Mouse (Mus musculus): ENCODE data around the gene 2810408A11Rik.

Gene 2810408A11Rik

DNA sequence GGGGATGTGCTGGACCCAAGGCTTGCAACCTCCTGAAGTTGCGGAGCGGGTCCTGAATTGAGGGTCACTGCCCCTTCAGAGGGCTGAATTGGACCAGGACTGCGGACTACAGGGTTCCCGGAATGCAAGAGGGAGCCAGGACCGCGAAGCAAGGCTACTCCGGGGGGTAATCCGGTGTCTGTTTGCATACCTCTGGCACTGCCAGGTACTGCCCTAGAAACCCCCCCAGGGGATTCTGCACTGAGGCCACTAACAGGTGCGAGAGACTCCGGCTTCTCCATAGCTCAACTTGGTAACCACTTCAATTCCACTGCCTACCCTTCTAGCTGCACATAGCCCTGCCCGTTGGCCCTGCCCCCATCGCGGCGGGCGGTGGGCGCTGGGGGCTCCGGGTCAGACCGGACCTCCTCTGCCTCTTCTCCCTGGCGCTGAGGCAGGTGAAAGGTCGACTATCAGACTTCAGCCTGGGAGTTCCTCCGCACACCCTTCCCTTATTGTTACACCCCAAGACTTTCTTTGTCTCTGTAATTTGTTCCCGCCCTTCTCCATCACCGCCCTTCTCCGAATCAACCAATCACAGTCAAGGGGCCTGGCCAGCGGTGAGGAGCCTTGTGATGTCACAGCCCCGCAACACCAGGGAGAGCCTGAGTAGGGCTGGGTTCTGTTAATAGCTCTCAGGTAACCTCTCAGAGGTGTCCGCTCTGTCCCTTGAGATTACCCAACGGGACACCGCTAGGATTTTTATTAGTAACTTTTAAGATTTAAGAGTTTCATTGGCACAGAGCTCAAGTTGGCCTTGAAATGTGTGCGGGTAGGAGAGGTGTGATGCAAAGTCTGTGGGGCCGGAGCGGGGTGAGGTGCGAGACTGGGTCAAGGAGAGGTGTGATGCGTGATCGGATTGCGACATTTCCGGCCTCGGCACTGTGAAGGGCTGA lies at the start of gene 2810408A11Rik, which contains the start of gene Neurl4:
Gene 2810408A11Rik (minus strand): TSS at position 517 of the 935 bp plus-strand sequence.
Gene Neurl4 (plus strand): TSS at position 602 of the 935 bp plus-strand sequence.
- DNase-seq, result peak; percentile 96

GRCm38 (mm10) chr11:69948763-69949150 lies 48.0 kb upstream of the 2810408A11Rik start:
- DNase-seq, result peak; percentile 83 to 89

- peak; percentile 89 to 92 for DNase-seq
Observed at GRCm38 (mm10) chr11:69948066-69948762, 47.4 kb upstream of the 2810408A11Rik start, which contains the start of gene Slc2a4. TSS of gene Slc2a4 (minus strand) at chr11:69948188.

DNA sequence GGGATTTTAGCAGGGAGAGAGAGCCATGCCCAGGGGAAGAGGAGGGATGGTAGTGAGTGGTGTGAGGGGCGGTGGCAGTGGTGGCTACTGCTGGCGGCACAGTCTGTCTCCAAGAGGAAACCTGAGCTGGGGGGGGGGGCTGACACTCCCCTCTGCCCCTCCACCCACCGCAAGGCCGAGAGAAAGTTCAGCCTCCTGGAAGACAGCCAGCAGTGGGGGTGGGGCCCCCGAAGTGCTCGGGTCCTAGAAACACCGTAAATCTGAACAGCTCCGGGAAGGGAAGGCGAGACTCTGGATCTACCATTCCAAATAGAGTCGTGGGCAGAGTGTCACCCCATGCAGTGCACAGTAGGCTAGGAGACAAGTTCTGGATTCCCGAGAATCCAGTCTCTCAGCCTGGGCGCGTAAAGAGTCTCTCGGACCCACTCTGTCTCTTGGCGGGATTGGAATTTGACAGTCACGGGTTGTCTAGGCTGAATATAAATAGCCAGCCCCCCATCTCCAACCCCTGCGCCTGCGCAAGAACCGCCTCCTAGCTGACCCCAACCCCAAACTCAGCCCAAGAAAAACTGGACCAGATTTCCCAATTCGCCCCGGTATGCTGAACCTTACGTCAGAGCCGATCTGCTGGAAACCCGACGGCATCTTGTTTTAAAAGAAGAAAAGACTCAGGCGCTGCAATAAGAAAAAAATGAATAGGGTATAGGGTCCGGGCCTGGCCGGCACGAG lies 46.7 kb upstream of the 2810408A11Rik start:
- peak; percentile 18 to 41 for DNase-seq

DNA sequence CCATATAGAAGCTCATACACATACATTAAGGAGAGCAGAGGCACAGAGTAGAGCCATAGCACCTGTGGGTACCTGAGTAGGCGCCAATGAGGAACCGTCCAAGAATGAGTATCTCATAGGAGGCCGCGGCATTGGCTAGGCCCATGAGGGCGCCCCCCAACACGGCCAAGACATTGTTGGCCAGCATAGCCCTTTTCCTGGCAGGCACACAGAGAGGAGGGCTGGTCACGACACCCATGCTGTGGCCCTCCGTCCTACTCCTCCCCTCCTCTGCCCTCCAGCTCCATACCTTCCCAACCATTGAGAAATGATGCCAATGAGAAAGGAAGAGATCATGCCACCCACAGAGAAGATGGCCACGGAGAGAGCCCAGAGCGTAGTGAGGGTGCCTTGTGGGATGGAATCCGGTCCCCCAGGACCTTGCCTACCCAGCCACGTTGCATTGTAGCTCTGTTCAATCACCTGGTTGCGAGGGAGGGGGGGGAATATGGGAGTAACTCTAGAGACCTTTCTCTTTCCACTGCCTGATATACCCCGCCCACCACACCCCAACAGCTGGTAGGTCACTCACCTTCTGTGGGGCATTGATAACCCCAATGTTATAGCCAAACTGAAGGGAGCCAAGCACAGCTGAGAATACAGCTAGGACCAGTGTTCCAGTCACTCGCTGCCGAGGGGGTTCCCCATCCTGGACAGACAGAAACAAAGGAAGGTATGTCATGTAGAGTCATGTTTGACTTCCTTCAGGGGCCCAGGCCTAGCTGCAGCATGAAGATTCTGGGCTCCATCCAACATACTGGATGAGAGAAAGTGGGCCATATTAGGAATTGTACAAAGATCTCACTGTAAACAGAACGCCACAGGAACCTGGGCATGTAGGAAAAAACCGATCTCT lies 45.5 kb upstream of the 2810408A11Rik start:
- DNase-seq, result no peak

DNA sequence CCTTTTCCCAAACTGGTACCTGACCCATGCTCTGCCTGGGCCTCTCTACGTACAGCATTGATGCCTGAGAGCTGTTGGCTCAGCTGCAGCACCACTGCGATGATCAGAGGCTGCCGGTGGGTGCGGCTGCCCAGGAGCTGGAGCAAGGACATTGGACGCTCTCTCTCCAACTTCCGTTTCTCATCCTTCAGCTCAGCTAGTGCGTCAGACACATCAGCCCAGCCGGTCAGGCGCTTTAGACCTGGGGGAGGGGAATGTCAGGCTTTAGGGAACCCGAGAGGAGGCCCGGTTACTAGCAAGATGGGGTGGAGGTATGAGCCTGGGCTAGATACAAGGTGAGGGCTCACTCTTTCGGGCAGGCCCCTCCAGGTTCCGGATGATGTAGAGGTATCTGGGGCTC lies 44.4 kb upstream of the 2810408A11Rik start:
- no peak for DNase-seq

- DNase-seq, result no peak
Observed at GRCm38 (mm10) chr11:69940962-69941361, 40.2 kb upstream of the 2810408A11Rik start.

GRCm38 (mm10) chr11:69939731-69940130 lies 38.9 kb upstream of the 2810408A11Rik start:
- no peak for DNase-seq

DNA sequence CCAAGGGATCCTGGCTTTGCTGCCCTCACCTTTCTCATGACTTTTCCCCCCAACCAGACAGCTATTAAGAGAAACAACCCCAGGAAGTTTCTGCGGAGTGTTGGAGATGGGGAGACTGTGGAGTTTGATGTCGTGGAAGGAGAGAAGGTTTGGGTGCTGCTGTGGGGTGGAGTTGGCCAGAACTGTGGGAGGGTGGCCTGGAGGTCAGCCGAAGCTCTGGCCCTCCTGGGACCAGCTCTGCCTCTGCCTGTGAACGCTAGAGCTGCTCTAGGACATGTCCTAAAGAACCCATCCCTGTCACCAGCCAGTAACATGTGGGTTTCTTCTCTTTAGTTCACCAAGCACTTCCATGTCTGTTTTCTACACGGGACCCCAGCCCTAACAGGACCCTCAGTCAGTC lies 38.4 kb upstream of the 2810408A11Rik start:
- no peak for DNase-seq

GRCm38 (mm10) chr11:69938401-69938979 lies 37.7 kb upstream of the 2810408A11Rik start:
- no peak for DNase-seq

GRCm38 (mm10) chr11:69937834-69938233 lies 37.0 kb upstream of the 2810408A11Rik start:
- no peak for DNase-seq

DNA sequence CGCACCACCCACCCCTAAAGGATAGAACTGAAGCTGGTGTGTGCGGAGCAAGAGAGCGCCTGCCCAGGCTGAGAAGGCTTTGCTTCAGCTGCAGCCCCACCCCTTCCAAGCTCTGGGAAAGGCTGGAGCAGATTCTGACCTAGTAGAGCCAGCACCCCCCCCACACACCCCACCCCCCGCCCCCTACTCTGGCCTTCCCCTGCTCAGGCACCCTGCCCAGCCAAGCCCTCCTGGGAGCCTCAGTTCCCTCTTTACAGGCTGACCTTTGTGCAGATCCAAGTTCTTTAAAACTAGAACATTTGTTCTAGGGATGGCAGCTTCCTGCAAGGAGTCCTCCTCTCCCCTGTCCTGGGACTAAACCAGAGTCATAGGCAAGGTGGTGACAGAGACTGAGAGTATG lies 36.6 kb upstream of the 2810408A11Rik start:
- DNase-seq, result peak in 1 of 2 experiments; percentile 22

- no peak for DNase-seq
Observed at GRCm38 (mm10) chr11:69936714-69937347, 36.0 kb upstream of the 2810408A11Rik start.

DNA sequence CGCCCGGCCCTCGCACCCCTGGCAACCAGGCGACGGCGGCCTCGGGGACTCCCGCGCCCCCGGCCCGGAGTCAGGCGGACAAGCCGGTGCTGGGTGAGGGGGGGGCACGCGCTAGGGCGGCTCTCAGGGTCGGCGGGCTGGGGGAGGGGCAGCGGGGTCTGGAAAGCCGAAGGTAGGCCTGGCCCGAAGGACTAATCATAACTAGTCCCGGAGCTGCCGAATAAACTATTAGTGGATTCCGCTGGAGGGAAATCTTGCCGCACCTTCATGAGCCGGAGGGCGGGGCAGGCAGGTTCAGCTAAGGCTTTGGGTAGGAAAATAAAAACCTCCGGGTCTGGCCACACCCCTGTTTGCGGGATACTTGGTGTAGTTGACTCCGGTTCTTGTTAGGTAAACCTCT lies 35.4 kb upstream of the 2810408A11Rik start:
- peak; percentile 30 to 60 for DNase-seq

DNA sequence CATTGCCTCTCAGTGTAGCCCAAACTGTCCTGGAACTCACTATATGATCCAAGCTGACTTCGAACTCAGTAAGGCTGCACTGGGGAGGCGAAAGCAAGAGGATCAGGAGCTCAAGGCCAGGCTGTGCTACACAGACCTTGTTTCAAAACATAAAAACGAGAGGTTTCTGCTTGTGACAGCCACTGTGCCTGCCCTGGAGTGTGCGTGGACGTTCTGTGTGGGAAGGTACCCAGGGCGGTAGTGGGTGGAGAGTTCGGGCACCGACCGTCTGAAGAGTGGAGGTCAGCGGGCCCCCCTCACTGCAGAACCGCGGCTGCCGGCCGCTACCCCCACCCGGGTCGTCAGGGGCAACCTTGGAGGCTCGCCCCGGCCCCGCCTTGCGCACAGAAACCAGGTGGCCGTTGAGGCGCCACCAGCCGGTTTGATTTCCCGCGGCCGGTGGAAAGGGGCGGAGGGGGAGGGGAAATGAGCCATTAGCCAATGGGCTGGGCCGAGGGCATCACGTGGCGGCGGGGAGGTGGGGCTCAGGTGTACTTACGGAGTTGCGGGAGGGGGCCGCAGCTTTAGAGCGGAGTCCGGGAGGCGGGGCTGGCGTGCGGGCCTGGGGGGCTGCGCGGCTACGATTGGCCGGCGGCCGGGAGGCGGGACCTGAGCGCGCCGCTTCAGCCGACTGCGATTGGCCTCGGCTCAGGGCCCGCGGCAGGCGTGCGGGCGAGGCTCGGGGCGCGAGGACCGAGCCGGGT lies 34.5 kb upstream of the 2810408A11Rik start, which contains the start of gene Ybx2:
Gene Ybx2 (plus strand): TSS at position 660 of the 743 bp plus-strand sequence.
- peak; percentile 86 to 89 for DNase-seq

DNA sequence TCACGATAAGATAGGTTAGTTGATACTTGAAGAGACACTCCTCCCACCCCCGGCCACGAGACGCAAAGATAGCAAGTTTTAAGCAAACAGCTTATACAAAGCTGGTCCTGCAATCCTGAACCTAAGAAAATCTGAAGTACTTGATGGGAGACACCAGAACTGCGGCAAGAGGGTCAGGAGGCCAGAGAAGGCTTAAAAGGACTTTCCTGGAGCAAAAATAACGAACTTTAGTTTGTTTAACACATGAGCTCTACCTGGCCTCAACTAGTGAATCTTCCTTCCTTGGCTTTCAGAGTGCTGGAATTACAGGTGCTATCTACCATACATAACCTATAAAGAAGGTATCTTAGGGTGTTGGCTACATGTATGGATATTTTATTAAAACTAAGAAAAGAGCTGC lies 33.9 kb upstream of the 2810408A11Rik start:
- DNase-seq, result no peak

GRCm38 (mm10) chr11:69934169-69934568 lies 33.4 kb upstream of the 2810408A11Rik start:
- DNase-seq, result peak; percentile 88 to 93

GRCm38 (mm10) chr11:69933066-69933465 lies 32.3 kb upstream of the 2810408A11Rik start:
- DNase-seq, result no peak

DNA sequence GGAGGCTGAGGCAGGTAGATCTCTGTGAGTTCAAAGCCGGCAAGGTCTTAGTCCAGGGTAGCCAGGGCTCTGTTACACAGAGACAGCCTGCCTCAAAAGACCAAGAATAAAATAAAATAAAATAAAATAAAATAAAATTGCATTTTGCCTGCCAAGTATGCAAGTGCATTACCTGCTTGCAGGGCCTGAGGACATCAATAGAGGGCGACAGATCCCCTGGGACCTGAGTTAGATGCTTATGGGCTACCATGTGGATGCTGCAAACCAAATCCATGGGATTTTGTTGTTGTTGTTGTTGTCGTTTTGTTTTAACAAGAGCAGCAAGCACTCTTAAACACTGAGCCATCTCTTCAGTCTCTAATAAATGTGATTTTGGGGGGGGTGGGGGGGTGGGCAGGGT lies 31.5 kb upstream of the 2810408A11Rik start:
- no peak for DNase-seq

DNA sequence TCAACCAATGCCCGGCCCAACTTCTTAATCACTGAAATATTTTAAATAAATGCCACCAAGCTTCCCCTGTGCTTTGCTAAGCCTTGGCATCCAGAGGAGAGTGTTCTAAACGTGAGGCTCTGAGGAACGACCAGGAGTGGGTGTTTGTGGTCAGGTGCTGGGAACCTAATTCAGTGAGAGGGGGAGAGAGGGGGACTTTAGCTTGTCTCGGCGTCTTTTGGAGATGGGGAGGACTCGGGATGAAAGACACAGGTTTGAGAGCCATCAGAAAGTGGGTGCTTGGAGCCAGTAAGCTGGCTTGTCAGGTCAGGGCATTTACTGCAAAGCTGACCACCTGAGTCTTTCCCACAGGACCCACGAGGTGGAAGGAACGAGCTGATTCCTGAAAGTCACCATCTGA lies 31.0 kb upstream of the 2810408A11Rik start:
- no peak for DNase-seq
